Mouse (Mus musculus): Measurements from ENCODE around the gene Olfr53.
"Not testable (repeated sequence)": the region's sequence is repeated elsewhere in the genome, so short reads cannot be mapped to it uniquely, and the experiment has no call there.

Gene Olfr53

GRCm38 (mm10) chr7:140646152-140646551, at the start of gene Olfr53:
Olfr53 (plus strand) TSS chr7:140646452.
- no peak for DNase-seq (ENCODE audit: low read depth, low spot score)

GRCm38 (mm10) chr7:140600969-140601368, 45.3 kb upstream of the Olfr53 start, which contains the start of gene Olfr46:
Olfr46 (plus strand) TSS chr7:140601269.
- DNase-seq (ENCODE audit: low read depth, low spot score), result not testable (repeated sequence)

- DNase-seq (ENCODE audit: low read depth, low spot score), result not testable (repeated sequence)
Measured at GRCm38 (mm10) chr7:140628670-140629069, 17.6 kb upstream of the Olfr53 start, which contains the start of gene Olfr61. Olfr61 (plus strand) TSS chr7:140628970.

- no peak for DNase-seq (ENCODE audit: low read depth, low spot score)
Measured at GRCm38 (mm10) chr7:140630559-140630958, 15.7 kb upstream of the Olfr53 start.

GRCm38 (mm10) chr7:140659630-140660029, 13.4 kb downstream of the Olfr53 start, which contains the start of gene Olfr539:
Olfr539 (plus strand) TSS chr7:140659930.
- no peak for DNase-seq (ENCODE audit: low read depth, low spot score)

- not testable (repeated sequence) for DNase-seq (ENCODE audit: low read depth, low spot score)
Measured at GRCm38 (mm10) chr7:140670693-140671092, 24.4 kb downstream of the Olfr53 start.

- no peak for DNase-seq (ENCODE audit: low read depth, low spot score)
Measured at GRCm38 (mm10) chr7:140675863-140676262, 29.6 kb downstream of the Olfr53 start.

- DNase-seq (ENCODE audit: low read depth, low spot score), result not testable (repeated sequence)
Measured at GRCm38 (mm10) chr7:140679591-140679990, 33.3 kb downstream of the Olfr53 start.

- no peak for DNase-seq (ENCODE audit: low read depth, low spot score)
Measured at GRCm38 (mm10) chr7:140681651-140682050, 35.4 kb downstream of the Olfr53 start, which contains the start of gene Olfr45. Olfr45 (plus strand) TSS chr7:140681951.

- DNase-seq (ENCODE audit: low read depth, low spot score), result no peak
Measured at GRCm38 (mm10) chr7:140696967-140697366, 50.7 kb downstream of the Olfr53 start, which contains the start of gene Olfr541. Olfr541 (plus strand) TSS chr7:140697267.
